7 mouse cellular contexts compared by ENCODE assay signal in the genomic region with DNA sequence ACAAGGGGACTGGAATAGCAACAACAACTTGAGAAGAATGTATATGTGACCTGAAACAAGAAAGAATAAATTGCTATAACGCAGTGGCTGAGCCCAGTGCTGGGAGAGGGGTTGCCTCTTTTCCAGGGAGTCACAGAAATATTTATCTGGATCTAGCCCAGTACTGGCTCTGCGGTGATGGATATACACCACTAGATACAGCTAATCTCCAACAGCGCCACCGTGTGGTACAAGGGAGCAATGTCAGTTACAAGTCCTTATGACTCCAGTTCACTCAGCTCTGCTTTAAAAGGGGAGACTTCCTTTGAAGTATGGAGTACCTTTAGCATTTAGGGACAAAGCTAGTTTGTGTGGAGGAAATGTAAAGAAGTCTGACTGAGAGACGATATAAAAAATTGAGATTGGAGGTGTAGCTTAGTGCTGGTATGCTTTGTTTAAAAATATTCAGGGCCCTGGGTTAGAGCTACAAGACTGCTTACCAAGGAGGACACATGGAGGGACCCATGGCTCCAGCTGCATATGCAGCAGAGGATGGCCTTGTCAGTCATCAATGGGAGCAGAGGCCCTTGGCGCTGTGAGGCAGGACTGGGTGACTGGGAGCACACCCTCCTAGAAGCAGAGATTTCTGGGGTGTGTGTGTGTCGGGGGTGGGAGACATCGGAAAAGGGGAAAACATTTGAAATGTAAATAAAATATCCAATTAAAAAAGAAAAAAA.
DNase-seq lines count a peak whose midpoint lies in the region; ATAC-seq lines count a peak whose summit lies in the region.

No protein-coding gene starts in this region.

- H3K9me3 ChIP-seq in midbrain, embryonic 12.5 days: no peaks in the 10 kb centered on the region

- no peak overlapping the region for H3K27ac ChIP-seq in midbrain, embryonic 12.5 days (replicated peaks)

- no peak overlapping the region for H3K4me2 ChIP-seq in midbrain, embryonic 12.5 days (replicated peaks)

- no peak overlapping the region for H3K4me3 ChIP-seq in midbrain, embryonic 12.5 days

- DNase-seq in adrenal gland, adult 8-10 months: peak; percentile 29
- DNase-seq in cerebellum, postnatal 4 days (ENCODE audit: low spot score in 2 of 2): peak; percentile 70 to 74
- peak; percentile 77 for DNase-seq in gastrocnemius, postnatal 10 days
- peak; percentile 18 for DNase-seq in kidney, adult 11 months
- DNase-seq in left cerebral cortex, postnatal 25 days (ENCODE audit: low spot score in 2 of 2): peak; percentile 72 to 82
- DNase-seq in splenic B cell, adult 2 months (ENCODE audit: low read depth, low spot score): peak; percentile 8

- intact Hi-C loops in left cerebral cortex, postnatal 25 days (cut with DNase I): loop anchor here (2.0 to 10.0 kb wide), 5 partner anchors 100 to 570 kb away; a partner anchor contains a TSS

- no peaks in the 10 kb centered on the region for H3K4me1 ChIP-seq in midbrain, embryonic 12.5 days

- no peaks in the 10 kb centered on the region for H3K36me3 ChIP-seq in midbrain, embryonic 12.5 days
- H3K36me3 ChIP-seq in splenic B cell, adult 2 months (ENCODE audit: control insufficient read depth, insufficient read depth, low read length, poor library complexity, severe bottlenecking): no peaks in the 10 kb centered on the region

- 34% methylated on average over 8 of the region's 8 CpGs for WGBS in midbrain, embryonic 12.5 days

- peak; percentile 89 for ATAC-seq in midbrain, embryonic 12.5 days (ENCODE audit: low FRiP score, low read depth)

- H3K27me3 ChIP-seq in midbrain, embryonic 12.5 days: no peaks in the 10 kb centered on the region
- H3K27me3 ChIP-seq in splenic B cell, adult 2 months (ENCODE audit: control insufficient read depth, insufficient read depth, low read length, poor library complexity, severe bottlenecking): no peaks in the 10 kb centered on the region

- H3K9ac ChIP-seq in midbrain, embryonic 12.5 days (replicated peaks): no peak overlapping the region

Comparison
In these comparisons a context has a peak if more than half of its experiments do, and no peak if none do; other contexts are left out.
1. DNase-seq: peak in every context shown above with its lines; median percentile 77 in gastrocnemius, postnatal 10 days; 77 in left cerebral cortex, postnatal 25 days; 72 in cerebellum, postnatal 4 days; 29 in adrenal gland, adult 8-10 months; 18 in kidney, adult 11 months; 8 in splenic B cell, adult 2 months.